Mouse (Mus musculus): ENCODE data around the gene Pigx. TPM values are rescaled to one million over a fixed set of nuclear protein-coding genes. Genes with fewer than 3 reads are reported as not detected.
A peak's percentile ranks its signal among the peaks of the same experiment; 100 is the strongest.

Gene Pigx
- polyA plus RNA-seq, 1 experiment from 2014 or later: 37.2 TPM

GRCm38 (mm10) chr16:32124444-32125335, 25.1 kb upstream of the Pigx start:
- 50% methylated on average over 17 of the region's 17 CpGs for WGBS (ENCODE audit: insufficient replicate concordance)
- Histone ChIP-seq H3K4me1 (peaks cover 7% of the 10 kb centered on the region), H3K4me3 (no peak overlapping the region), H3K9me3 (replicated peaks) (no peaks in the 10 kb centered on the region), H3K27ac (no peak overlapping the region), H3K36me3 (no peaks in the 10 kb centered on the region), H3K4me2 (no peak overlapping the region), H3K9ac (no peak overlapping the region), H3K27me3 (replicated peaks) (no peaks in the 10 kb centered on the region)
- no peak for ATAC-seq

GRCm38 (mm10) chr16:32124020-32124419, 24.5 kb upstream of the Pigx start:
- H3K4me2 ChIP-seq: no peak overlapping the region
- WGBS (ENCODE audit: insufficient replicate concordance): 79% methylated on average over 7 of the region's 7 CpGs
- no peaks in the 10 kb centered on the region for H3K9me3 ChIP-seq (replicated peaks)
- H3K4me1 ChIP-seq: peaks cover under 1% of the 10 kb centered on the region; the same call in 1 of the 2 replicates
- H3K27ac ChIP-seq: no peak overlapping the region
- no peaks in the 10 kb centered on the region for H3K36me3 ChIP-seq
- no peak overlapping the region for H3K9ac ChIP-seq
- H3K27me3 ChIP-seq (replicated peaks): no peaks in the 10 kb centered on the region
- no peak overlapping the region for H3K4me3 ChIP-seq
- no peak for ATAC-seq

- ATAC-seq: no peak
- H3K27ac ChIP-seq: no peak overlapping the region
- H3K4me2 ChIP-seq: no peak overlapping the region
- no peaks in the 10 kb centered on the region for H3K36me3 ChIP-seq
- peaks cover 12% of the 10 kb centered on the region for H3K4me1 ChIP-seq
- H3K4me3 ChIP-seq: no peak overlapping the region
- no peak overlapping the region for H3K9ac ChIP-seq
- 73% methylated on average over 3 of the region's 3 CpGs for WGBS (ENCODE audit: insufficient replicate concordance)
- no peaks in the 10 kb centered on the region for H3K9me3 ChIP-seq (replicated peaks)
- no peaks in the 10 kb centered on the region for H3K27me3 ChIP-seq (replicated peaks)
Measured at GRCm38 (mm10) chr16:32120454-32120853, 20.9 kb upstream of the Pigx start.

- H3K4me2 ChIP-seq: peak overlapping the region; percentile 70
Measured at GRCm38 (mm10) chr16:32116186-32116585, 16.6 kb upstream of the Pigx start.

GRCm38 (mm10) chr16:32115781-32116180, 16.2 kb upstream of the Pigx start:
- H3K9ac ChIP-seq: no peak overlapping the region
- H3K4me3 ChIP-seq: no peak overlapping the region
- H3K27ac ChIP-seq: no peak overlapping the region
- H3K36me3 ChIP-seq: no peaks in the 10 kb centered on the region
- H3K9me3 ChIP-seq (replicated peaks): no peaks in the 10 kb centered on the region
- H3K27me3 ChIP-seq (replicated peaks): no peaks in the 10 kb centered on the region
- no peak for ATAC-seq
- H3K4me1 ChIP-seq: peaks cover 42% of the 10 kb centered on the region
- 31% methylated on average over 6 of the region's 6 CpGs for WGBS (ENCODE audit: insufficient replicate concordance)
- peak overlapping the region; percentile 70 for H3K4me2 ChIP-seq

More at GRCm38 (mm10) chr16:32116186-32116585, 16.6 kb upstream of the Pigx start:
- Histone ChIP-seq H3K4me1 (peaks cover 42% of the 10 kb centered on the region), H3K4me3 (no peak overlapping the region), H3K9ac (no peak overlapping the region), H3K9me3 (replicated peaks) (no peaks in the 10 kb centered on the region), H3K36me3 (no peaks in the 10 kb centered on the region), H3K27ac (no peak overlapping the region), H3K27me3 (replicated peaks) (no peaks in the 10 kb centered on the region)
- no peak for ATAC-seq
- WGBS (ENCODE audit: insufficient replicate concordance): 24% methylated on average over 5 of the region's 5 CpGs

- ATAC-seq: no peak; the same call in 1 of the 2 replicates
- H3K4me3 ChIP-seq: no peak overlapping the region
- no peaks in the 10 kb centered on the region for H3K27me3 ChIP-seq (replicated peaks)
- WGBS (ENCODE audit: insufficient replicate concordance): 18% methylated on average over 15 of the region's 15 CpGs
- H3K9me3 ChIP-seq (replicated peaks): no peaks in the 10 kb centered on the region
- no peak overlapping the region for H3K27ac ChIP-seq
- H3K36me3 ChIP-seq: 0 out of 2 replicates have a peak, but pooled peaks cover 2% of the 10 kb centered on the region
- peaks cover 42% of the 10 kb centered on the region for H3K4me1 ChIP-seq
- H3K9ac ChIP-seq: no peak overlapping the region
- H3K4me2 ChIP-seq: peak overlapping the region; percentile 70
Measured at GRCm38 (mm10) chr16:32114968-32115695, 15.6 kb upstream of the Pigx start.

GRCm38 (mm10) chr16:32114406-32114805, 14.9 kb upstream of the Pigx start:
- no peak overlapping the region for H3K27ac ChIP-seq

GRCm38 (mm10) chr16:32113541-32114218, 14.1 kb upstream of the Pigx start:
- Histone ChIP-seq H3K4me3 (peak overlapping the region; percentile 44), H3K4me1 (peaks cover 42% of the 10 kb centered on the region), H3K27ac (peak overlapping the region; percentile 66), H3K27me3 (replicated peaks) (no peaks in the 10 kb centered on the region), H3K36me3 (0 out of 2 replicates have a peak, but pooled peaks cover 2% of the 10 kb centered on the region), H3K9me3 (replicated peaks) (no peaks in the 10 kb centered on the region), H3K4me2 (peak overlapping the region; percentile 70), H3K9ac (peak overlapping the region; percentile 49; the same call in 1 of the 2 replicates)
- peak; percentile 74 for ATAC-seq
- 12% methylated on average over 23 of the region's 23 CpGs for WGBS (ENCODE audit: insufficient replicate concordance)

More at GRCm38 (mm10) chr16:32114406-32114805, 14.9 kb upstream of the Pigx start:
- Histone ChIP-seq H3K27me3 (replicated peaks) (no peaks in the 10 kb centered on the region), H3K36me3 (0 out of 2 replicates have a peak, but pooled peaks cover 2% of the 10 kb centered on the region), H3K9me3 (replicated peaks) (no peaks in the 10 kb centered on the region), H3K4me3 (no peak overlapping the region; the same call in 1 of the 2 replicates), H3K4me2 (peak overlapping the region; percentile 70), H3K4me1 (peaks cover 42% of the 10 kb centered on the region), H3K9ac (no peak overlapping the region)
- 81% methylated on average over 10 of the region's 10 CpGs for WGBS (ENCODE audit: insufficient replicate concordance)
- no peak for ATAC-seq

- H3K27me3 ChIP-seq (replicated peaks): no peaks in the 10 kb centered on the region
- H3K4me3 ChIP-seq: no peak overlapping the region
- no peak overlapping the region for H3K9ac ChIP-seq
- ATAC-seq: no peak
- no peak overlapping the region for H3K4me2 ChIP-seq
- peaks cover 44% of the 10 kb centered on the region for H3K4me1 ChIP-seq
- H3K36me3 ChIP-seq: peaks cover 10% of the 10 kb centered on the region
- WGBS (ENCODE audit: insufficient replicate concordance): 65% methylated on average over 15 of the region's 15 CpGs
- H3K9me3 ChIP-seq (replicated peaks): no peaks in the 10 kb centered on the region
- no peak overlapping the region for H3K27ac ChIP-seq
Measured at GRCm38 (mm10) chr16:32110951-32111699, 11.6 kb upstream of the Pigx start.

GRCm38 (mm10) chr16:32108578-32108977, 9.0 kb upstream of the Pigx start:
- WGBS (ENCODE audit: insufficient replicate concordance): 36% methylated on average over 2 of the region's 2 CpGs
- Histone ChIP-seq H3K9ac (no peak overlapping the region), H3K4me3 (no peak overlapping the region), H3K9me3 (replicated peaks) (peaks cover 3% of the 10 kb centered on the region; the same call in 1 of the 2 replicates), H3K4me2 (no peak overlapping the region), H3K27ac (no peak overlapping the region), H3K4me1 (peaks cover 18% of the 10 kb centered on the region), H3K36me3 (peaks cover 23% of the 10 kb centered on the region), H3K27me3 (replicated peaks) (no peaks in the 10 kb centered on the region)
- ATAC-seq: no peak

GRCm38 (mm10) chr16:32108170-32108569, 8.6 kb upstream of the Pigx start:
- no peak overlapping the region for H3K27ac ChIP-seq
- 51% methylated on average over 7 of the region's 7 CpGs for WGBS (ENCODE audit: insufficient replicate concordance)
- no peak overlapping the region for H3K4me3 ChIP-seq
- no peak overlapping the region for H3K9ac ChIP-seq
- H3K9me3 ChIP-seq (replicated peaks): peaks cover 3% of the 10 kb centered on the region; the same call in 1 of the 2 replicates
- peaks cover 14% of the 10 kb centered on the region for H3K4me1 ChIP-seq
- no peak overlapping the region for H3K4me2 ChIP-seq
- H3K36me3 ChIP-seq: peaks cover 27% of the 10 kb centered on the region
- no peak for ATAC-seq
- H3K27me3 ChIP-seq (replicated peaks): no peaks in the 10 kb centered on the region
